Mouse (Mus musculus) layer of hippocampus, adult 18-20 months (tissue): Measurements from ENCODE around the gene Tomm6. TPM values are rescaled to one million over a fixed set of nuclear protein-coding genes. Genes with fewer than 3 reads are reported as not detected.
A peak's percentile ranks its signal among the peaks of the same experiment; 100 is the strongest.

ENCODE experiments used
- DNase-seq, 2 experiments: peaks; one replicate each; pipeline ENCODE4 v3.0.0; 2022; ENCODE audit warnings: low spot score in 2 of 2
- long read RNA-seq: library from polyadenylated mRNA; stranded (forward); transcript quantifications from one replicate; pipeline ENCODE4 v2.0.0, GENCODE M21; 2021
- total RNA-seq, 2 experiments: library from RNA; stranded (reverse); gene quantifications; 2 replicates each; pipeline ENCODE4 v1.2.3; 2021

The Tomm6 gene
- 100 to 1,000 TPM; 220 to 222 TPM for total RNA-seq
- long read RNA-seq, transcript Tomm6-202 (3 exons, 749 nt) = major isoform, 95 of 100 reads
- long read RNA-seq, partial matches to known transcripts = 0 of 100 reads
- long read RNA-seq, other reads (novel, unspliced or antisense) = 1 of 100 reads

- DNase-seq = no peak
These were observed at the start of gene Tomm6 for GRCm38 (mm10) chr17:47688344-47688607. TSS of gene Tomm6 (minus strand) at chr17:47688386.

GRCm38 (mm10) chr17:47737271-47738065 lies 49.3 kb upstream of the Tomm6 start:
- DNase-seq = peak; percentile 61 to 78

GRCm38 (mm10) chr17:47736856-47737255 lies 48.7 kb upstream of the Tomm6 start, which contains the start of gene Tfeb:
TSS of gene Tfeb (plus strand) at chr17:47737030.
- DNase-seq = peak; percentile 94 to 98

GRCm38 (mm10) chr17:47735553-47736100 lies 47.4 kb upstream of the Tomm6 start:
- no peak for DNase-seq

- no peak for DNase-seq
These were observed 42.7 kb upstream of the Tomm6 start for GRCm38 (mm10) chr17:47730633-47731575.

GRCm38 (mm10) chr17:47726566-47726965 lies 38.4 kb upstream of the Tomm6 start, which contains the start of gene Pgc:
TSS of gene Pgc (plus strand) at chr17:47726842.
- DNase-seq = no peak

- no peak for DNase-seq
These were observed 33.0 kb upstream of the Tomm6 start for GRCm38 (mm10) chr17:47721183-47721582.

GRCm38 (mm10) chr17:47715037-47715436 lies 26.9 kb upstream of the Tomm6 start:
- no peak for DNase-seq

GRCm38 (mm10) chr17:47712889-47713571 lies 24.8 kb upstream of the Tomm6 start:
- no peak for DNase-seq

GRCm38 (mm10) chr17:47711883-47712282 lies 23.7 kb upstream of the Tomm6 start:
- no peak for DNase-seq

GRCm38 (mm10) chr17:47710036-47710435 lies 21.9 kb upstream of the Tomm6 start:
- DNase-seq = no peak

- DNase-seq = no peak
These were observed 20.8 kb upstream of the Tomm6 start for GRCm38 (mm10) chr17:47708972-47709371.

- DNase-seq = no peak
These were observed 19.8 kb upstream of the Tomm6 start for GRCm38 (mm10) chr17:47707961-47708360.

- DNase-seq = no peak
These were observed 18.0 kb upstream of the Tomm6 start for GRCm38 (mm10) chr17:47706196-47706595.

- no peak for DNase-seq
These were observed 16.5 kb upstream of the Tomm6 start for GRCm38 (mm10) chr17:47704692-47705091.

- DNase-seq = no peak
These were observed 15.4 kb upstream of the Tomm6 start for GRCm38 (mm10) chr17:47703556-47703955.

- DNase-seq = no peak
These were observed 14.6 kb upstream of the Tomm6 start for GRCm38 (mm10) chr17:47702548-47703345.

- no peak for DNase-seq
These were observed 13.6 kb upstream of the Tomm6 start for GRCm38 (mm10) chr17:47701793-47702192.

GRCm38 (mm10) chr17:47699055-47699454 lies 10.9 kb upstream of the Tomm6 start:
- no peak for DNase-seq

- DNase-seq = no peak
These were observed 10.0 kb upstream of the Tomm6 start for GRCm38 (mm10) chr17:47698156-47698555.
